Mouse (Mus musculus) T-helper 1 cell (primary cell): Measurements from ENCODE around the gene Nploc4.
"Not testable (repeated sequence)": the region's sequence is repeated elsewhere in the genome, so short reads cannot be mapped to it uniquely, and the experiment has no call there.

Source experiments
- in situ Hi-C: fragments of 300-600 bp; cut with MboI, MseI; formaldehyde crosslinking; loops from one replicate; pipeline ENCODE4 v1.15.1; 2025; ENCODE audit warnings: high pct_unique_total_duplicates

Gene Nploc4

GRCm38 (mm10) chr11:120354304-120355276, 82.9 kb downstream of the Nploc4 start:
- in situ Hi-C loops, result loop anchor here (5.0 kb wide), 1 partner anchor 42 kb away; no protein-coding TSS in a partner anchor

GRCm38 (mm10) chr11:120353500-120354303, 83.8 kb downstream of the Nploc4 start:
- in situ Hi-C loops, result loop anchor here (5.0 kb wide), 1 partner anchor 41 kb away; no protein-coding TSS in a partner anchor

- in situ Hi-C loops, result loop anchor here (5.0 kb wide), 1 partner anchor 40 kb away; no protein-coding TSS in a partner anchor
These were observed 84.8 kb downstream of the Nploc4 start for GRCm38 (mm10) chr11:120352571-120353290.

- in situ Hi-C loops, result loop anchor here (5.0 kb wide), 1 partner anchor 40 kb away; no protein-coding TSS in a partner anchor
These were observed 85.5 kb downstream of the Nploc4 start for GRCm38 (mm10) chr11:120352093-120352350.

DNA sequence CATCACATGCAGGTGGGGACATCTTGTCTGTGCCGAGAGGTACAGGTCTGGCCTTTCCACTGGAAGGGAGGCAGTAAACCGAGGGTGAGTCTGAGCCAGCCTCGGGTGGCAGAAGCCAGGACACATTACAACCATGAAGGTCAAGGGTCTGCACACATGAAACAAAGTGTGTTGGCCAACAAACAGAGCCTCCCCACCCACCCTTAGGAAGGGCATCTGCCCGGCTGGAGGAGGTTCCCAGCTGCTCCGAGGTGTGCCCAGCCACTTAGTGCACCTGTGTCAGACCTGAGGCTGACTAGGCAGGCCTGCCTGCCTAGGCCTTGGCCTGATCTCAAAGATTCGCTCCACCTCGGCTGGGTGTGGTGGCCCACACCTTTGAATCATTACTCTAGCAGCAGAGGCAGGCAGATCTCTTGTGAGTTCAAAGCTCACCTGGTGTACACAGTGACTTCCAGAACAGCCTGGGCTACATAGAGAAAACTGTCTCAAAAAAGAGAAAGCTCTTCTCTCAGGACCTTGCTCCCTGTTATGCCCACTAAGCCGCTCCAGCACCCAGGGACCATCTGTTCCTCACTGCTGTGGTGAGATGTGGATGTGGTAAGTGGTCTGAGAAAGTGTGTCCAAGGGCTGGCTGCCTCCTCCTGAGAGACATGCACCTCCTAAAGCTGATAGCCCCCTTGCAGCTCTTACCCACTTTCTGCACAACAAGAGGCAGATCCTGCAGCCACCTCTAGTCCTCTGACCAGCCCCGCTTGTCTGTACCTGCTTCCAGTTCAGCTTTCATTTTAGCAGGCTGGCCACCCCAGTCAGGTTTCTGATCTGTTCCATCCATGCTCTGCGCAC, 86.0 kb downstream of the Nploc4 start:
- in situ Hi-C loops, result loop anchor here (5.0 kb wide), 1 partner anchor 39 kb away; no protein-coding TSS in a partner anchor

GRCm38 (mm10) chr11:120350711-120351110, 86.8 kb downstream of the Nploc4 start:
- in situ Hi-C loops, result loop anchor here (5.0 kb wide), 1 partner anchor 38 kb away; no protein-coding TSS in a partner anchor

GRCm38 (mm10) chr11:120349986-120350702, 87.4 kb downstream of the Nploc4 start:
- in situ Hi-C loops, result loop anchor here (5.0 kb wide), 1 partner anchor 38 kb away; no protein-coding TSS in a partner anchor

DNA sequence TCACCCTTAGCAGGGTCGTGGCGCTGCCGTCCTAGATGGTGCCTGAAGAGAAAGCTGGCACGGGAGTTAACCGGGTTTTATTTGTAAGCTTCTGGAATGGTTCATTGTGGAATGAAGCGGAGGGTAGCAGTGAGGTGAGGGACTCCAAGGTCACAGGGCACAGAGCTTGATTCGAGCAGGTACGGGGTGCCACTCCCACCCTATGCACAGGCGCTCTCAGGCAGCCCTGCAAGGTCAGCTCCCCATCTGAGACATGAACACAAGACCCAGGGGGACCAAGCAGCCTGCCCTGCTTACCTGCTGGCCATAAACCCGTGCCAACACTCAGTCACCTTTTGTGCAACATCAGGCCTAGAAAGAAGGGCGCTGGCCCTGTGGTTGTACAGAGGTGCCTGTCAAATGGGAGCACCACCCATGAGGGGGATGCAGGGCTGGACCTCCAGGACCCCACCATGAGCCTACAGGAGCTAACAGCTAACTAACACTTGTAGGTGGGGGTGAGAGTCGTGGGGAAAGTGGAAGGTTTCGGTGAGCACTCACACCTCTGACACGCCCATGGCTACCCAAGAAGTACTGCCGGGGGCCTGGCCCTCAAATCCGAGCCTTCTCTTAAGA, 88.0 kb downstream of the Nploc4 start:
- in situ Hi-C loops, result no loop called here

- in situ Hi-C loops, result no loop called here
These were observed 88.7 kb downstream of the Nploc4 start for GRCm38 (mm10) chr11:120348684-120349370.

DNA sequence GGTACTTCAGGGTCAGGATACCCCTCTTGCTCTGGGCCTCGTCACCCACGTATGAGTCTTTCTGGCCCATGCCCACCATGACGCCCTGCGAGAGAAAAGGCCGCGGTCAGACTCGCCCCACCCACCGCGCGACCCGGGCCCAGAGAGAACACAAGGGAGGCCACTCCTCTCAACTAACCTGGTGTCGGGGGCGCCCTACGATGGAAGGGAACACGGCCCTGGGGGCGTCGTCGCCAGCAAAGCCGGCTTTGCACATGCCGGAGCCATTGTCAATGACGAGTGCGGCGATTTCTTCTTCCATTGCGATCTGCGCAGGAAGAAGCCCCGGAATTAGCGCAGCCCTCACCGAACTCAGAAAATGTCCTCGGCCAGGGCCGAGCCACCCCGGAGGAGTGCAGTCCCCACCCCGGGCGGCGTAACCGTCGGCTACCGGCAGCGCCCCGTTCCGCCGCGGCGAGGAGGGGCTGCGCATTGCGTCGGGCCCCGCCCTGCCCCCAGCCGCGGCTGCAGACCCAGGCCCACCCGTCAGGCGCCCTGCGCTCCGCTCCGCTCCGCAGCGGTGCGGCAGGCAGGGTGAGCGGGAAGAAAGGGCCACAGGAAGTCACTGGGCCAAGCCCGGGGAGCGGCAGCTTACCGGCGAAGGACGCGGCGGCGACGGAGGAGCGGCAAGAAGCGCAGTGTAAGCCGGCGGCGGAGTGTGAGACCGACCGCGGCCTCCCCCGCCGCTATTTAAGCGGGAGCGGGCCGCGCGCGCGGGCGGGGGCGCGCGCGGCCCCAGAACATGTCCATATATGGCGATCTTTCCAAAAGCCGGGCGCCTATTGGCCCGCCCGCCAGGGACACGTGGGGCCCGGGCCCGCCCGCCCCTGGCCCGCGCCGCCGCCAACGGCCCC, 89.5 kb downstream of the Nploc4 start, which contains the start of gene Actg1:
Gene Actg1, minus strand, starts transcription at position 752 of the 893 bp plus-strand sequence.
- in situ Hi-C loops, result no loop called here

DNA sequence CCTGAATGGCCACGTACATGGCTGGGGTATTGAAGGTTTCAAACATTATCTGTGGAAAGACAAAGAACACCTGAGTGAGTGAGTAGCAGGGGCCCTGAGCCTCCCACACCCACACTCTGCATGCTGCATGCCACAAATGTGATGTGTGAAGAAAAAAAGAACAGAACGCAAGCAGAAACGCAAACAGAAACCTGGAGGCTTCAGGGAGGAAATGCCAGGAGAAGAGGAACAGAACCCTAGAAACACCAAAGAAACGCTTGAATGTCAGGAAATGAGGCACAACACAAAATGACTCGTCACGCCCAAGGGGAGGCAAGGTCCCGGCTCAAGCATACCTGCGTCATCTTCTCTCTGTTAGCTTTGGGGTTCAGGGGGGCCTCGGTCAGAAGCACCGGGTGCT, 90.2 kb downstream of the Nploc4 start:
- in situ Hi-C loops, result no loop called here

GRCm38 (mm10) chr11:120346383-120347034, 91.0 kb downstream of the Nploc4 start:
- in situ Hi-C loops, result not testable (repeated sequence)

- in situ Hi-C loops, result no loop called here
These were observed 92.3 kb downstream of the Nploc4 start for GRCm38 (mm10) chr11:120345067-120345681.

DNA sequence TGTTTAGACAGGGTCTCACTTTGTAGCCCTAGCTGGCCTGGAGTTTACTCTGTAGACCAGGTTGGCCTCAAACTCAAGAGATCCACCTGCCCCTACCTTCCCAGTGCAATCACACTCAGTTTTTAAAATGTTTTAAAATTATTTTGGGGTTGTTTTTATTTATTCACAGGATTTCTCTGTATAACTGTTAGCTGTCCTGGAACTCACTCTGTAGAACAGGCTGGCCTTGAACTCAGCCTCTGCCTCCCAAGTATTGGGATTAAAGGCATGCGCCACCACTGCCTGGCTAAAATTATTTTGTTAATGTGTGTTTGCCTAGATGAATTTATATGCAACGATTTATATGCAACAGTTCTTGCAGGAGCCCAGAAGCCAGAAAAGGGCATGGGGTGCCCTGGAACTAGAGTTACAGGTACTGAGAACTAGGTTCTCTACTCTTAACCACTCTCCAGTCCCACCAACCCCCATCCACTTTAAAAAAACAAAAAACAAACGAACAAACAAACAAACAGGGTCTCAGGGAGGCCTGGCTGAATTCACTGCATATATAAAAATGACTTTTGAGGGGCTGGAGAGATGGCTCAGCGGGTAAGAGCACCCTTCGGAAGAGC, 93.1 kb downstream of the Nploc4 start:
- in situ Hi-C loops, result no loop called here

- in situ Hi-C loops, result no loop called here
These were observed 93.8 kb downstream of the Nploc4 start for GRCm38 (mm10) chr11:120343519-120344309.
